Mouse (Mus musculus) lung, adult 2 months (tissue): ENCODE data around the gene Sh3pxd2a.

Experiments used
- CTCF ChIP-seq: fragments of 200-500 bp; IDR thresholded peaks from 2 replicates; pipeline ENCODE4 v1.5.1; 2011; ENCODE audit warnings: mild to moderate bottlenecking, low read length, control low read depth; ENCODE audit not compliant: insufficient read depth
- POLR2A ChIP-seq: fragments of 200-500 bp; IDR thresholded peaks from 2 replicates; pipeline ENCODE4 v1.6.1; 2011; ENCODE audit warnings: low read depth, mild to moderate bottlenecking, control low read depth, low read length, borderline replicate concordance; ENCODE audit errors: extremely low read depth

DNA sequence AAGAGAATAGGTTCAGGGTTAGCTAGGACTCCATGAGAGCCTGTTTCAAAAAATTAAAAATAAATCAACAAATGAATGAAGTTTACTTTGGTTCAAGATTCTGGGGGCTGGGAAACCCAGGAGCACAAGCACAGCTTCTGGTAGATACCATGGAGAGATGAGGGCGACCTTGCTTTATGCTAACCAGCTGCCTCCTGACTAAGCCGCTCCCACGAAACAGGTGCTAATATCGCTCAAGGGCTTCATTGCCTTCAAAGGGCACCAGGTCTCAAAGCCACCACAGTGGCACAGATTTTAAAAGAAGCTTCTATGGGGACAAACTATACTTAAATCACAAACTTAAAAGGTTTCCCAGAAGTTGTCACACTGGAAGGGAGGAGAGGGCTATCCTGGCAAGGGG lies 27.2 kb downstream of the Sh3pxd2a start:
- TF ChIP-seq CTCF (no peak), POLR2A (no peak)
